Mouse (Mus musculus) Patski (cell line): Measurements from ENCODE around the gene Copg1. TPM values are rescaled to one million over a fixed set of nuclear protein-coding genes. Genes with fewer than 3 reads are reported as not detected.
A peak's percentile ranks its signal among the peaks of the same experiment; 100 is the strongest.

ENCODE experiments used
- ATAC-seq: fragments of 100-300 bp; one replicate; pipeline ENCODE4 v1.8.0; 2021
- CTCF ChIA-PET: fragments of 350-600 bp; sonication (Branson Sonifier 250); formaldehyde crosslinking; loops from one replicate; lab custom pipeline; 2022; ENCODE audit warnings: inconsistent platforms; lab: Charles Lee
- POLR2A ChIA-PET: fragments of 350-600 bp; sonication (Branson Sonifier 250); formaldehyde crosslinking; loops from one replicate; lab custom pipeline; 2022; ENCODE audit warnings: antibody characterized with exemption, inconsistent platforms; lab: Charles Lee
- DNase-seq: peaks from one replicate; pipeline ENCODE4 v3.0.0-alpha.2; 2011; ENCODE audit warnings: low read depth, low spot score
- H3K27me3 ChIP-seq: fragments of 371-371 bp; one replicate; pipeline ENCODE4 v1.5.1; 2021
- CTCF ChIP-seq: fragments of 100-300 bp; IDR thresholded peaks from one replicate; pipeline ENCODE4 v1.5.1; 2021
- in situ Hi-C: fragments of 300-500 bp; cut with MboI; formaldehyde crosslinking; loops from 3 replicates; pipeline ENCODE4 v1.11.1; 2018; ENCODE audit warnings: low pct_unique_long_range_greater_than_20kb, mixed read lengths
- polyA plus RNA-seq: library from polyadenylated mRNA; unstranded; gene quantifications from one replicate; pipeline ENCODE4 v1.2.3, GENCODE M21; 2021

The Copg1 gene
- polyA plus RNA-seq, 1 experiment from 2014 or later = 128 TPM

GRCm38 (mm10) chr6:87850900-87851614 lies 36.6 kb upstream of the Copg1 start, which contains the start of gene Cnbp:
Gene Cnbp (minus strand): TSS chr6:87851106.
- ChIA-PET CTCF (no interaction called here), POLR2A (no interaction called here)
- H3K27me3 ChIP-seq = no peaks in the 10 kb centered on the region
- peak; percentile 98 for ATAC-seq
- peak; percentile 74 for DNase-seq
- no peak for TF ChIP-seq CTCF
- in situ Hi-C loops = loop anchor here (5.0 kb wide), 1 partner anchor 36 kb away; the partner anchor contains the start of gene Copg1

DNA sequence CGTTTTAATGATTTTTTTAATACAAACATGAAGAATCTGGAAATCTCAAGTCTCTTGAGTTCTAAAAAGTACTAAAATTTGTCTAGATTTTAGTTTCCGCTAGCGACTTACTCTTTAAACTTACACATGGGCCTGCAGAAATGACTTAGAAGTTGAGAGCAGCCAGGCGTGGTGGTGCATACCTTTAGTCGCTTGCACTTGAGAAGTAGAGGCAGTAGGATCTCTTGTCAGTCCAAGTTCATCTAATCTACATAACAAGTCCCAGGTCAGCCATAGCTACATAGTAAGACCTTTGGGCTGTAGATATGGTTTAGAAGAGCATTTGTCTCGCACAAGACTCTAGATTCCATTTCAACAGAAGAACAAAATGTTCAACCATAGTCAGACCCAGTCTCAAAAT lies 35.7 kb upstream of the Copg1 start:
- ChIA-PET POLR2A (no interaction called here), CTCF (no interaction called here)
- no peak for TF ChIP-seq CTCF
- DNase-seq (no peak), ATAC-seq (no peak)
- no peaks in the 10 kb centered on the region for H3K27me3 ChIP-seq
- in situ Hi-C loops = loop anchor here (5.0 kb wide), 1 partner anchor 35 kb away; the partner anchor contains the start of gene Copg1

GRCm38 (mm10) chr6:87853446-87853845 lies 34.2 kb upstream of the Copg1 start:
- ChIA-PET CTCF (no interaction called here), POLR2A (no interaction called here)
- no peak for TF ChIP-seq CTCF
- H3K27me3 ChIP-seq = no peaks in the 10 kb centered on the region
- in situ Hi-C loops = loop anchor here (5.0 kb wide), 1 partner anchor 34 kb away; the partner anchor contains the start of gene Copg1
- ATAC-seq (no peak), DNase-seq (no peak)

- in situ Hi-C loops = no loop called here
- no peak for TF ChIP-seq CTCF
- POLR2A ChIA-PET = interaction anchor here (1.0 kb wide), 1 partner anchor 19 kb away, joined by 3 read pairs; the partner anchor contains the start of gene Isy1
Measured at GRCm38 (mm10) chr6:87857071-87857470, 30.5 kb upstream of the Copg1 start.

GRCm38 (mm10) chr6:87866211-87866610 lies 21.4 kb upstream of the Copg1 start:
- in situ Hi-C loops = no loop called here
- POLR2A ChIA-PET = no interaction called here
- no peak for ATAC-seq

More at GRCm38 (mm10) chr6:87857071-87857470, 30.5 kb upstream of the Copg1 start:
- CTCF ChIA-PET = interaction anchor here (1.1 to 1.4 kb wide), 2 partner anchors 22 to 30 kb away, joined by 3 to 4 read pairs; partner anchors contain the start of gene Gm45140
- H3K27me3 ChIP-seq = no peaks in the 10 kb centered on the region
- peak; percentile 54 for ATAC-seq
- no peak for DNase-seq

DNA sequence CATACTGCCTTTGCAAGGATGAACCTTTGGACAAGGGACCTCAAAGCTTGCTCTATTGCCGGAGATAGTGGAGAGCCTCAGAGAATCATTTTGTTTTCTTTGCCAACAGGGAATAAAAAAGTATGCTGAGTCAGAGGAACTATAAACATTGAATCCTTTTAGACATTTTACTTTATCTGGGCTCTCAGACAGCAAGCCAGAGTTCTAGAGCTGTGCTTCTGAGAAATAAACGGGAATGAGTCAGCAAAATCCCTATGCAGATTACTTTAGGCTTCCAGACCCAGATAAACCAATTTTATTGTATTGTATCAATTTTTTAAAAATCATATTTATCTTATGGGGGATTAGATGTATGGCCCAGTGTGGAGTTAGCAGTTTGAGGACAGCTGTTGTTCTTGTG lies 20.4 kb upstream of the Copg1 start:
- DNase-seq (no peak), ATAC-seq (no peak)
- in situ Hi-C loops = no loop called here
- ChIA-PET CTCF (no interaction called here), POLR2A (no interaction called here)
- H3K27me3 ChIP-seq = no peaks in the 10 kb centered on the region
- TF ChIP-seq CTCF = no peak

More at GRCm38 (mm10) chr6:87866211-87866610, 21.4 kb upstream of the Copg1 start:
- no peak for DNase-seq
- no peak for TF ChIP-seq CTCF
- no peaks in the 10 kb centered on the region for H3K27me3 ChIP-seq
- CTCF ChIA-PET = no interaction called here

DNA sequence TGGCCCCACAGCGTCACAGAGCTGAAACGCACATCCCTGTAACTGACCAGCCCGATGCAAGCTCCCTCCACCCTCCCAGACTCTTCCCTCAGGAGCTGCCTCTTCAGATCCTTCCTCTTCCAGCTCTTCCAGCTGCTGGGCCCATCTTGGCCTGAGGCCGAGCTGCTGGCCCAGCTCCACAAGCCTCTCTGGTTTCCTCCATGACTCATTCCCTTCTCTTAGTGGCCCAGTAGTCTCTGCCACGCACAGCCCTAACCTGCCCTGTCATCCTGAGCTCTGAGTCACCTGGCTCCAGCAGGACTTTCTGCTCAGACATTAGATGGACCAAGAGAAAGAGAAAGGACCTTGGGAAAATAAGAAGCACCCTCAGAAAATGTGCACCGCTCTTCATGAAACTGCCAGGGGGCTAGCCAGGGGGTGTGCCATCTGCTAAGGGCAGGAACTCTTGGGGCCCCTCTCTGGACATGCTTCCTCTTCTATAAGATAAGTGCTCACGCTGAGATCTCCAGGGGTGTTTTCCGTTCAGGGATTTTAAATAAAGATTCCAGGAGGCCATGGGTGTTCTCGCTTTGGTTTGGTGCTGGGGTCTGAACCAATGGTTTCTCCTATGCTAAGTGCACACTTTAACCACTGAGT lies 18.6 kb upstream of the Copg1 start:
- CTCF ChIA-PET = interaction anchor here (1.3 kb wide), 1 partner anchor 18 kb away, joined by 4 read pairs; no protein-coding TSS in a partner anchor
- H3K27me3 ChIP-seq = no peaks in the 10 kb centered on the region
- POLR2A ChIA-PET = interaction anchor here (0.9 kb wide), 1 partner anchor 18 kb away, joined by 3 read pairs; no protein-coding TSS in a partner anchor
- TF ChIP-seq CTCF = no peak
- in situ Hi-C loops = no loop called here
- DNase-seq (peak; percentile 83), ATAC-seq (peak; percentile 93)

DNA sequence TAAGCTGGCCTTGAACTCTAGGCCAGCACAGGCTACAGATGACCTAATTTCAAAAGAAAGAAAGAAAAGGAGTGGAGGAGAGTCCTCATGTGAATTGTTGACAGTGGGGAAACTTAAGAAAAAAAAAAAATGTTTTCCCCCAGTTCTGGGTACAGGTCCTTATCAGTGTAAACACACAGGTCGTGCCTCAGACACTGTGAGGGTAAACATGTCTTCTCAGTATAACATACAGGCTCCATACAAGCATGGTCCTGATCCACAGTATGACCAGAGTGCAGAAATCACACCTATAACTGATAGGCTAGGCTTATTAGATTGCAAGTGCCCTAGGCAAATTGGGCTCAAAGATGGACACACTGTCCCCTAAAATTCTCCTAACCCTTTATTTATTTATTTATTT lies 17.2 kb upstream of the Copg1 start:
- H3K27me3 ChIP-seq = no peaks in the 10 kb centered on the region
- DNase-seq = no peak
- in situ Hi-C loops = no loop called here
- ATAC-seq = no peak
- ChIA-PET POLR2A (no interaction called here), CTCF (no interaction called here)
- TF ChIP-seq CTCF = no peak

DNA sequence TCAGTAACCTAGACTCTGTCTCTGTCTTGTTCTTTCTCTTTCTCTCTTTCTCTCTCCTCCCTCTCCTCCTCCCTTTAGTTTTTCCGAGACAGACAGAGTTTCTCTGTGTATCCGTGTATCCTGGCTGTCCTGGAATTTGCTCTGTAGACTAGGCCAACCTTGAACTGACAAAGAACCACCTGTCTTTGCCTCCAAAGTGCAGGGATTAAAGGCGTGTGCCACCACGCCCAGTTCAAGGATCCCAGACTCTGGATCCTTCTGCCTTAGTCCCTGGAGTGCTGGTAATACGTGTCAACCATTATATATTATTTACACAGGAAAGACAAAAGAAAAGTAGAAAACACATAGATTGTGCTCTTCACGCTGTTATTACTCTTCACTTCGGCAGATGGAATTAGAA lies 16.4 kb upstream of the Copg1 start:
- DNase-seq = no peak
- in situ Hi-C loops = no loop called here
- POLR2A ChIA-PET = no interaction called here
- no peak for ATAC-seq
- no peak for TF ChIP-seq CTCF
- CTCF ChIA-PET = no interaction called here
- H3K27me3 ChIP-seq = no peaks in the 10 kb centered on the region

DNA sequence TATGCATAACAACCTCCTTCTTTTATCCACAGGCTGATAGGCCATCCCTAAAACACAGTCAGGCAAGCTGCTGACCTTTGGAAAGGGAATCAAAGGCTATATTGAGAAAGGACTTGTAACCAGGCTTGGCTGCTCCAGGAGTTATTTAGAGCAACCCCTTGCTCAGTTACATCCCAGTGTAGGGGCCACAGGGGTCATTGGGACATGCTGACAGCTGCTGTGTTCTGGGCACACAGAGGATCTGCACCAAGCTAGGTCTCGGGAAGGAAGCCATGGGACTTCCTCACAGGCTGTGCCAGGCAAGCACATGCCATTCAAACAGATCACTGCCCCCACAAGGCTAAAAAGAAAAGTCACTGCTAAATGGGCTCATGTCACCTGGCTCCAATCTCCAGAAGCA lies 14.5 kb upstream of the Copg1 start:
- TF ChIP-seq CTCF = no peak
- ATAC-seq (no peak), DNase-seq (no peak)
- CTCF ChIA-PET = interaction anchor here (1.3 kb wide), 1 partner anchor 13 kb away, joined by 3 read pairs; no protein-coding TSS in a partner anchor
- POLR2A ChIA-PET = no interaction called here
- in situ Hi-C loops = no loop called here
- no peaks in the 10 kb centered on the region for H3K27me3 ChIP-seq

- CTCF ChIA-PET = no interaction called here
- ATAC-seq (no peak), DNase-seq (no peak)
- POLR2A ChIA-PET = no interaction called here
- in situ Hi-C loops = no loop called here
- H3K27me3 ChIP-seq = no peaks in the 10 kb centered on the region
- TF ChIP-seq CTCF = peak; percentile 43
Measured at GRCm38 (mm10) chr6:87873963-87874362, 13.7 kb upstream of the Copg1 start.
